Mouse (Mus musculus): ENCODE results near the gene Tcf23. TPM values are rescaled to one million over a fixed set of nuclear protein-coding genes. Genes with fewer than 3 reads are reported as not detected.

Gene Tcf23
- 1 to 10 TPM; 1.0 to 2.5 (median 1.4) TPM for total RNA-seq (2022)

DNA sequence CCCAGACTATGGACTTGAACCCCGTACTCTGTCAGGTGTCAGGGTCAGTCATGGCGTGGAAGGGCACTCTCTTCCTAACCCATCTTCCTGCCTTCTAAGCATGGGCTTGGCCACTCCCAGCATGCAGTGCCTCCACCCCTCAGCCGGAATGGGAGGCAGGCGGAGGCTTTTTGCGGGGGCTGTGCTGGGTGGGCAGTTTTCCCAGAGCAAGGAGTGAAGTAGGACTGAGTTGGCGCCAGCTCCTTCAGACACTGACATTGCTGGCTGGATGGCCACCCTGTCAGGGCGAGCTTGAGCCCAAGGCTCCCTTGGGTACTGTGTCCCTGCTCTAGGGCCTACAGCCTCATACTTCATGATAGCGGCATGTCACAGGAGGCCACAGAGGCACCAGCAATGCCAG, at the start of gene Tcf23:
Gene Tcf23, plus strand, starts transcription at position 247 of the 400 bp plus-strand sequence.
- DNase-seq: no peak

DNA sequence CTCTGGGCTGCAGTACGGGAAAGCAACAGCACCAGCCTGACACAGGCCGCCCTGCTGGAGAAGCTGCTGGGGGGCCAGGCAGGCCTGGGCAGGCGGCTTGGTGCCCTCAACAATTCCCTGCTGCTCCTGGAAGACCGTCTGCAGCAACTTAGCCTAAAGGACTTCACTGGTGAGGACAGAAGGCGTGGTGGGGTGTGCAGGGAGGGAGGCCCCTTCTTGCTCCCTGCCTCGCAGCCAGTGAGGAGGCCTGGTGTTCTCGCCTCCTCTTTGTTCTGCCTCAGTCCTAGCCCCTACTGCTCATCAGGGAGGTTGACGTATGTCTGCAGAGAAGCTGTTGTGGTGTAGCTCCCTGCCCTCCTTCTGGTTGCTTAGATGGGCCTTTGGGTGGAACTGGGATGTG, 49.8 kb upstream of the Tcf23 start:
- no peak for DNase-seq

DNA sequence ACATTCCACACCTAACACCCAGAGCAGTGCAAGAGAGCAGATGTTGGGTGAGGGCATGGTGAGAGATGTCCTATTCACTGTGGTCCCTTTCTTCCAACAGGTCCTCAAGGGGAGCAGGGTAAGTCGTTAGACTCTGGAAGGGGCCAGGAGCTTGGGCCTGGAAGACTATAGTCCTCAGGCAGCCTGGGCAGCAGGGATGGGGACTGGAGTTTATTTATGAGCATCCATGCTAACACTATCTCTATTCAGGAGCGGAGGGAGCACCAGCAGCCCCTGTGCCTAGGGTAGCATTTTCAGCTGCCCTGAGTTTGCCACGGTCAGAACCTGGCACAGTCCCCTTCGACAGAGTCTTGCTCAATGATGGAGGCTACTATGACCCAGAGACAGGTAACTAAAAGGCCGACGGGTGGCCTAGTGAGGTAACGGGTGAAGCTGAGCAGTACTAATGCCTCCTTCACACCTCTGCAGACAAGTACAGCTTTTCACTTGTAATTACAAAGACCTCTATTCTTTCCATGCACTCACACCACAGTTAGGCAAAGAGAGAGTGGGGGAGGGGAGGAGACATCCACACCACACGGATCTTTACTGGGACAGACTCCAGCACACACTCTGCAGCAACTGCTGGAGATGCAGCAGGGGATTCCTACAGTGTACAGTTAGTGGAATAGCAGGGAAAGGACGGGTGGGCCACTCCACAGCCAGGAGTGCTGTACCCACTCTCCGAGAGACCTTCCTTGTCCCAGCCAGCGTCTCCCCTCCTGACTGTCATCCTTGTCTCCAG, 48.4 kb upstream of the Tcf23 start:
- DNase-seq: no peak

DNA sequence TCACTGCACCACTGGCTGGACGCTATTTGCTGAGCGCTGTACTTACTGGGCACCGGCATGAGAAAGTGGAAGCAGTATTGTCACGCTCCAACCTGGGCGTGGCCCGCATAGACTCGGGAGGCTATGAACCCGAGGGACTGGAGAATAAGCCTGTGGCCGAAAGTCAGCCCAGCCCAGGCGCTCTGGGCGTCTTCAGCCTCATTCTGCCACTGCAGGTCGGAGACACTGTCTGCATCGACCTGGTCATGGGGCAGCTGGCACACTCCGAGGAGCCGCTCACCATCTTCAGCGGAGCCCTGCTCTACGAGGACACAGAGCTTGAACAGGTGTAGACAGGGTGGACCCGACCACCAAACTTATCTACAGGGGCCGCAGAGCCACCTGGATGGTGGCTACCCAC, 47.8 kb upstream of the Tcf23 start:
- DNase-seq: no peak

DNA sequence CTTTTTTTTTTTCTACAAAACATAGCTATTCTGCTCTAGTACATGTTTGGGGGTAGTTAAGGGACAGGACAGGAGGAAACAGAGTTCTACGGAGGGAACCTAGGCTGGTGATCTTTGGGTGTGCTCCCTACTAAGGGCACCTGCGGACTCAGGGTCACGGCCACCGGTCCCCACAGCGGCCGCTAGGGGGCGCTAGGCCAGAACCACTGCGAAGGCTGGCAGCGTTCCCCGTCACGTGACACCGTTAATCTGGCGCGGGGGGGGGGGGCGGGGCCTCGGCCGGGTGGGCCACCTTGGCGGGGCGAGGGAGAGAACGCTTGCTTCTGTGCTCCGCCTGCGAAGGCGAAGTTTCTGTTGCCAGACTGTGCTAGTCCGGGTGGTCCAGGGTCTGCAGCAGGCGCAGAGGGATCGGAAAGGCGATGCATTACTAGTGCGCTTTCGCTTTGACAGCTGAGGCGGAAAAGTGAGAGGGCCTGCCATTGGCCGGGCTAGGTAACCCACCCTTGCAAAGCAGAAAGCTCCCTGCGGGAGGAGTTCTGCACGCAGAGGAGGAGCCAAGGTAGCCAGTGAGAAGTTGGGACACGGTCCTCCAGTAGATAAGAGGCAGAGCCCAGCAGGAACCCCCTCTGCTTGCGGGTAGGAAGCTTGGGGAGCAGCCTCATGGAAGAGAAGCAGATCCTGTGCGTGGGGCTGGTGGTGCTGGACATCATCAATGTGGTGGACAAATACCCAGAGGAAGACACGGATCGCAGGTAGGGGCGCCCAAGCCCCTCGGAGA, 47.0 kb upstream of the Tcf23 start, which contains the start of gene Khk:
Gene Khk, plus strand, starts transcription at position 176 of the 778 bp plus-strand sequence.
- peak; percentile 80 for DNase-seq

DNA sequence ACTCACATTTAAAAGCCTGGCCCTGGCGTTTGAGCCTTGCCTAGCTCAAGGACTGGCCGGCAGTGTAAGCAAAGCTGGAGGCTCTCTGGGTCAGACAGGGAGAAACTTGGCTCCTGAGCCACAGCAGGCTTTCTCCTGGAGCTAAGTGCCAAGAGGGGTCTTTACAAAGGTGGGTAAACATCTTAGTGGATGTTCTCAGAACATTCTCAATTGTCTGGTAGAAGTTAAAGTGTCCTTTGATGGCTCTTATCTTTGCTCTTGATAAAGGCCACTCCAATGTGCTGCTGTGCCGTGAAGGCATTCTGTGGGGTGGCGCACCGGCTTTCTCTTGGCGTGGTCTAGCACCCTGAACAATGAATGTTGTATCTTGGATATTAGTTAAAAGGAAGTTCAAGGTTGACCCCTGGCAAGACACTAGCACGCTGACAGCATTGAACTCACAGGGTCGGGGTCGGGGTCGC, 45.9 kb upstream of the Tcf23 start:
- DNase-seq: no peak

DNA sequence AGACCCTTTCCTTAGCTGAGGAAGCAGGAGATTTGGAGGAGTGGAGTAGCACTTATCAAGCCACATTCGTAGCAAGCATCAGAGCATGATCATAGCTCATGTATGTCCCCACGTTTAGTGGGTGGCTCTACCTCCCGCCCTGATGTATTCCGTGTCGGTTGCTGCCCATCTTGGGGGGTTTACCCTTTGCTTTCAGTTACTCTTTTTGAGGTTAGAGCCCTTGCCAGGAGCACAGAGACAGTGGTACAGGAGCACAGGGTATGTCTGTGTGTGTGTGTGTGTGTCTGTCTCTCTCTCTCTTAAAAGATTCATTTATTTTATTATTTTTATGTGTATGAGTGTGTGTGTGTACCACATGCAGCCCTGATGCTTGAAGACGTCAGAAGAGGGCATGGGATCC, 45.3 kb upstream of the Tcf23 start:
- no peak for DNase-seq

DNA sequence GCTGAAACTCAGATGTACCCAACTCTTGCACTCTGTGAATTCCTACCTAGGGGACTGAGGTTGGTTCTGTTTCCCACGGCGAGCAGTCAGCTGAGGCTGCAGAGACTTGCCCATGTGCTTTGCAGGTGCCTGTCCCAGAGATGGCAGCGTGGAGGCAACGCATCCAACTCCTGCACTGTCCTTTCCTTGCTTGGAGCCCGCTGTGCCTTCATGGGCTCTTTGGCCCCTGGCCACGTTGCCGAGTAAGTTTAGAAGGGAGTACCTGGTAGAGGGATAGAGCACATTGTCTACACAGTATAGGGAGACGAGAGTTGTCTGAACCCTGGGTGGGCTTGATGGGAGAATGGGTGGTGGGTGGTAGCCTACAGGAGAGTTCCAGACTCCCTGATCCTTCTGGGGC, 43.8 kb upstream of the Tcf23 start:
- no peak for DNase-seq

DNA sequence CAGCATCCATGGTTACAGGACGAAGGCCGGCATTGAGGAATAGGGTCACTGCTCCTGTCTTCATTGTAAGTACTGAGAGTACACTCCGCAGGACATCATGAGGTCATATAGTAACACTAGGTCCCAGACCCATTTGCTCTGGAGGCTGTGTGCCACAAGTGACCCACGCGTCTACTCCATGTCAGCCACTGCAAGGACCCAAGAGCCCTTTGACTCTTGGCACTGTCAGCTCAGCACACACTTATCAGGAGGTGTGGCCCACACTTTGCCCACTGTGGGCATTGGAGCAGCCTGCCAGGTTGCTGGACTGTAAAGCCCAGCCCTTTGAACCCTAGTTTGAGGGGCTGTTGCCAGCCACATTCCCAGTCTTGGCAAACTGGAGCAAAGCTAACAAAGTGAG, 43.2 kb upstream of the Tcf23 start:
- no peak for DNase-seq

DNA sequence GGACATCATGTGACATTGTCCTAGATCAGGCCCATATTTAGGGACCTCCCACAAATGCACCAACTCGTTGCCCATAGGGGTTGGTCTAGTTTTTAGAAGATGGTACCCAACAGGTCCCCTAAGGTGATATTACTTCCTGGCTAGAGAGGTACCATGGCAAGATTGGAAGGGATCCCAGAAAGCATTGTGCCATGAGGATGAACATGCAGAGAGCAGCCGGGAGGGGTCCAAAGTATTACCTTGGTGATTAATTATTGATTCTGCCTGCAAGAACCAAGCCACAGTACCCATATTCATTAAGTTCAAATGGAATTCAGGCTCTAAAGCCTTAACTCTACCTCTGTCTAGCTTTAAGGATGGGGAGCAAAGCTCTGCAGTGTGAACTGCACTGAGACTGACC, 42.4 kb upstream of the Tcf23 start:
- DNase-seq: no peak

DNA sequence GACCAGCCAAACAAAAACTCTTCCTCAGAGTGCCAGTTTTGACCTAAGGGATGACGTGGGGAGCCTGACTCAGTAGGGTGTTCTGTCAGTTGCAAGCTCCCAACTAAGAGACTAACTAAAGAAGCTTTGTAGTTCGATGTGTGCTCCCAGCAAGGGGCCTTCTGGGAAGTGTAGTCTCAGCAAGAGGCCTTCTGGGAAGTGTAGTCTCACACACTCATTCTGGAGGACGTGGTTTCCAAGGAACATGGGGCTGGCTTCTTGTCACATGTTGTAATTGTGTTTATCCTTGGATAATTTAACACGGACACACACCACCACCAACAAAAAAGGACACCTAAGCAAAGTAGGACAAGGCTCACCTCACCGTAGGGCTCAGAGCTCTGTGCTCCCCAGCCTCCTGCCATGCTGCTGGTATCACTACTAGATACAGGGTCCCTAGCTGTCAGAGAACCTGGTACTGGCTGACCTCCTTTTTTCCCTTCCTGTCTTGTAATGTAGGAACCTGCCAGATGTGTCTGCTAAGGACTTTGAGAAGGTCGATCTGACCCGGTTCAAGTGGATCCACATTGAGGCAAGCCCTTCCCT, 40.4 kb upstream of the Tcf23 start:
- peak; percentile 41 for DNase-seq

DNA sequence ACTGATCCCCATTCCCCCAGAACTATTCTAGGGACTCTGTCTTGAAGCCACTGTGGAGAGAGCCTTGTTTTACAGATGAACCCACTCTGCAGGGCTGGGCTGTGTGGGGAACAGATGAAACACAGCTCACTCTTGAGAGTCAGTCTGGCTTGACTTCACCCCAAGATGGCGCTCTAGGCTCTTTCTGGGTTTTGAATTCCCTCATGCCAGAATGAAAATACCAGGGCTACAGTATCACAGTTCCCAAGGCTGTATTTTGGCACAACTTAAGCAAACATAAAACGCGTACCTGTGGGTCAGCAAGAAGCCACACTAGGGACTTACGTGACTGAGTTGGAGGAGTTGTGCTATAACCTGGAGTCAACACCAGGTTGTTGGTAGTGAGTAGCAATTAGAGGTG, 38.3 kb upstream of the Tcf23 start:
- no peak for DNase-seq

DNA sequence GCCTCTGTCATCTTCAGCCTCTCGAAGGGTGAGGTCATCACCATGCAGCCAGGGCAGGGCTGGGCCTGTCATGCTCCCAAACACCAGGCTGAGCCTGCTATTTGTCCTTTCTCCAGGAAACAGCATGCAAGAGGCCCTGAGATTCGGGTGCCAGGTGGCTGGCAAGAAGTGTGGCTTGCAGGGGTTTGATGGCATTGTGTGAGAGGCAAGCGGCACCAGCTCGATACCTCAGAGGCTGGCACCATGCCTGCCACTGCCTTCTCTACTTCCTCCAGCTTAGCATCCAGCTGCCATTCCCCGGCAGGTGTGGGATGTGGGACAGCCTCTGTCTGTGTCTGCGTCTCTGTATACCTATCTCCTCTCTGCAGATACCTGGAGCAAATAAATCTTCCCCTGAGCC, 37.6 kb upstream of the Tcf23 start:
- DNase-seq: no peak

DNA sequence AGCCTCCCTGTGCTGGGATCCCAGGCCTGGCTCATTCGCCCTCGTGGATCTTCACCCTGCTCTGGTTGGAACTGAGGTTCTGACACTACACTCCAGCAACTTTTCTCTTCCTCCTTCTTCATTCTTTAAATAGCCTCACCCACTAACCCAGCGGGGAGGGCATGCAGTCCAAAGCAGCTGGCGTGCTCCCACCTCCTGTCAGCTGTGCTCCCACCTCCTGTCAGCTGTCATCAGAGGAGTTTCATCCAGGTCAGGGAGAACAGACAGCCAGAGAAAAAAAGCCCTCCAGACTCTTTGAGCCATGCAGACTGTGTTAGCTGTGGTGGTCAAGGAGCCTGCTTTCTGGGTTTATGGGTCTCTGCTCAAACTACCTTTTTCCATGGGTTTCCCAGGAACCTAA, 37.1 kb upstream of the Tcf23 start:
- DNase-seq: no peak

DNA sequence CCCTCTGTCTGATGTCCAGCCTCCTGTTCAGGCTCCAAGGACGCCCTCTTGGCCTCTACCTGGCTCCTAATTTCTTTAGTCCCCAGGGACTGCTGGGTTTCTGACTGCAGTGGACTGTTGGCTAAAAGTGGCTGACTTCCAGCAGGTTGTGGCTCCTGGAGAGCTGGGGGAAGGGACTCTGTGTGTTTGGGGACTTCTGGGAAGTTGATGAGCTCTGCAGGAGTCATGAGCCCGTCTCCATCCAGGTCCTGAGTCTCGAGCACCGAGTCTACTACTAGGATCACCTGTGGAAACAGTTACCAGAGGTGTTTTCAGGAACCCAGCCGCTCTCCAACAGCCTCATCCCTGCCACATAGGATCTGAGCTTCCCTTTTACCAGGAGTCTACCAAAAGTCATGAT, 34.8 kb upstream of the Tcf23 start:
- DNase-seq: no peak

DNA sequence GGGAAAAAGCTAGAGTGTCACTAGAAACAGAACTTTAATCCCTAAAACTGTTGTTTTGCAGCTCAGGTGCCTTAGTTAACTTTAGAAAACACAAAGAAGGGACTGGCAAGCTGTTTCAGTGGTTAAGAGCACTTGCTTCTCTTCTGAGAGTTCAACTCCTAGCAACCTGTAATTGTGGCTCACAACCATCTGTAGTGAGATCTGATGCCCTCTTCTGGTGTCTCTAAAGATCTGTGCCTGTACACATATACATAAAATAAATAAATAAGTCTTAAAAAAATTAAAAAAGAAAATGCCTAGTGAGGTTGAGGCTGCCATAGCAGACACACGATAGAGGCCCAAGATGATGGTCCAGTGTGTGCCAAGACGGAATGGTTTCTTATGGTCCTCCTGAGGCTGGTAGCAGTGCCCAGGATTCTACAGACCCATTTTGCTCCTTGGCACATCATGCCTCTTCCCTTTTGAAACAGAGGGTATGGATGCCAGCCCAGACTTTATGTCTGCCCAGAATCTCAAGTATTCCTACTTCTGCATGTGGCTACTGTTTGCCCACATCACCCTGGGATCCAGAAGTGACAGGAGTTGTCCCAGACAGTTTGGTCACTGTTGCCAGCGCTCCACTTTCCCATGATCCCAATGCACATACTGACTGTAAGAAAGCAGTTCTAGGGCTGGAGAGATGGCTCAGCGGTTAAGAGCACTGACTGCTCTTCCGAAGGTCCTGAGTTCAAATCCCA, 33.6 kb upstream of the Tcf23 start:
- no peak for DNase-seq

DNA sequence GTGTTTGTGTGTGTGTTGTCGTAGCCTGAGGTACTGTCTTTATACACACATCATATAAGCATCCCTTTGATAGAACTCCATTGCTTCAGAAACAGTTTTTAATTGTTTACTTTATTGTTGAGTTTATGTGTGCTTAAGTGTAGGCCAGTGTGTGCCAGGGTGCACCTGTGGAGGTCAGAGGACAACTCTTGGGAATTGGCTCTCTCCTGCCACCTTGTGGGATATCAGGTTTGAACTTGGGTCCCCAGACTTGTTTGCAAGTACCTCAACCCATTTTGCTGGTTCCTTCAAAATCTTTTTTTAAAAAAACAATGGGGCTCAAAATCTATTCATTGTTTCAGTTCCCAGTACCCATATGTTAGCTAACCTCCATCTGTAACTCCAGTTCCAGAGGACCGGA, 25.5 kb upstream of the Tcf23 start:
- DNase-seq: no peak

DNA sequence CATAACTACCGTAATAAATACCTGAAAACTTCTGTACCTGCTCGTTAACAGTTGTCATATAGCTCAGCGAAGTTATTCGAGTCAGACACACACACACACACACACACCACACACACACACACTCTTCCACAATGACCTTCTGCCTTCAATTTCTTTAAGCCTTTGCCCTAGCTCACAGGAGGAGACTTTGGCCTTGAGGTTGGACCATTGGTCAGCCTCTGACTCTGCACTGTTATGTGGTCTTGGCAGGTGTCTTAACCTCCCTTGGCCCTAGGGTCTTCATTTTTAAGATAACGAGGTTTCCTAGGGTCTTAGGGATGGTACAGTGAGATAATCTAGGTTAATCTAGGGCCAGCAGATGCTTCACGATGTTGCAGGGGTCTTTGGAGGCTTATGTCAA, 24.1 kb upstream of the Tcf23 start:
- no peak for DNase-seq

DNA sequence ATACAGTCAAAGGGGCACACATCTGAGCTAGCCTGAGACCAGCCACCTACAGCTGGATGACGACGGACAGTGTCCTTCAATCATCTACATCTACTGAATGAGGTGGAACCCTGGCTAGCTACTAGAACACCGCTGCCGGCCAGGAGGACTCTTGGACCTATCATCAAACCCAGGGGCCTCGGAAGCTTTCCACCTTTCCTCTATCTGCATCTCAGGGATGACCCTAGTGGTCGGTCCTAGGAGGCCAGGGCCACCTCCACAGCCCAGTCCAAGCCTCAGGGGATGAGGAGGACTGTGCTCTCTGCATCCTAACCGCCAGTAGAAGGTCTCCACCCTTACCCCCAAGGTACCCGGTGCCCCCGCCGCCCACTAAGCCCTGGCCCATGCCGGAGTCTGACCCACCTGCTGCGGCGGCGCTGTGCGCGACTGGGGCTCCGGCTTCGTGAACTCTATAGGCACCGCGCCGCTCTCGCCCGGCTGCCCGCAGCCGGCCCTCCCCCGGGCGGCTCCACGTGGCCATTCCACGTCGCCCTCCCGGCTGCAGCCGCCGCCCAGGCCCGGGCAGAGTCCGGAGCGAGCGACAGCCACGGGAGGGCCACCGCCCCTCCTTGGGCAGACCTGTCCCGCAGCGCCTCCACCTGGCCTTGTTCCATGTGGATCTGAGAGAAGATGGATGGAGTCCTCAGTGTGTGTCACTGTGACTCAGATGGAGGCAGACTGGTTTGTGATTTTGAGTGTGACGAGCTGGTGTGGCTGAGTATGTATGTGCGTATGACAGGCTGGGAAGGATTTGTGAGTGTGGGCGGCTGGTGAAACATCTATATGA, 23.3 kb upstream of the Tcf23 start, which contains the start of gene Cgref1:
Gene Cgref1, minus strand, starts transcription at position 636 of the 826 bp plus-strand sequence.
- DNase-seq: peak; percentile 74

DNA sequence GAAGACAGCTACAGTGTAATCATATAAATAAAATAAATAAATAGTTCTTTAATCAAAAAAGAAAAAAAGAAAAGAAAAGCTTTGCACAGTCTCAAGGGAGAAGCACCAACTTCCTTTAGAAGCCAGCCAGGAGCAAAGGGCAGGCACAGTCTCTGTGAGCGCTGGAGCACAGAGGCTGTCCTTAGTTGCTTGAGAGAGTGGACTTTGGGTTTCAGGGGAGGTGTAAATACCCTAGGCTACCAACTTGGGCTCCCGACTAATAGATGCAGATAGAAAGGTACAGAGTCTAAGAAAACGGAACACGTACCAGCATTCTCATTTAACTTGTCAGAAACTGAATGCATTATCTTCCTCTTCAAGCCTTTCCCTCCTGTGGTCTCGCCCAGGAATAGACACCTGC, 19.8 kb upstream of the Tcf23 start:
- DNase-seq: no peak

DNA sequence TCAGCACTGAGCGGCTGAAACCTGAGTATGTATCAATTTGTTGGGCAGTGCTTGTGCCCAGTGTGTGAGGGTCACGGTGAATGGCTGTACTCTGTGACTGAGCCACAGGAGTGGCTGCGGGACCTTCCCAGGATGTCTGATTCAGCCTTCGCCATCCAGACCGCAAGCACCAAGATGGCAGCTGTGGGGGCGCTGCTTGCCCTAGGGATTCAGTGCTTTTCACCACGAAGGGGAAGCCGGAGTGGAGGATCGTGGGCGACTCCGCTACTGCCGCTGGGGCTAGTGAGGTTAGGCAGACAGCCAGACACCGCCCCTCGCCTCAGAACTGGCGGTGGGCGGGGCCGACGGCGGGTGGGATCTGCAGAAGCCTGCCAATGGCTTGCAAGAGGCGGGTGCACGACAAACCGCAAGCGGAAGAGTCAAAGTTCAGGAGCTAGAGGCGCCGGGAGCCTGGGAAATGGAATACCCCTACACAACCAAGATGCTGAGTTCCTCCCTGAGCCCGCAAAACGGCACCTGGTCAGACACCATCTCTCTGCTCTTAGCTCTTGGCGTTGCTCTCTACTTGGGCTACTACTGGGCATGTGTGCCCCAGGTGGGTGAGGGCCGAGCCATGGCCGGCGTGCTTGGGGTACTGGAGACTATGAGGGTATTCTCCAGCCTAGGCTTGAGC, 18.7 kb upstream of the Tcf23 start:
- DNase-seq: peak; percentile 88
